Mouse (Mus musculus): ENCODE results near the gene Wdr82. TPM values are rescaled to one million over a fixed set of nuclear protein-coding genes. Genes with fewer than 3 reads are reported as not detected.

Wdr82 gene
- total RNA-seq (2023) = 10 to 100 TPM; 57.7 to 62.3 TPM

DNA sequence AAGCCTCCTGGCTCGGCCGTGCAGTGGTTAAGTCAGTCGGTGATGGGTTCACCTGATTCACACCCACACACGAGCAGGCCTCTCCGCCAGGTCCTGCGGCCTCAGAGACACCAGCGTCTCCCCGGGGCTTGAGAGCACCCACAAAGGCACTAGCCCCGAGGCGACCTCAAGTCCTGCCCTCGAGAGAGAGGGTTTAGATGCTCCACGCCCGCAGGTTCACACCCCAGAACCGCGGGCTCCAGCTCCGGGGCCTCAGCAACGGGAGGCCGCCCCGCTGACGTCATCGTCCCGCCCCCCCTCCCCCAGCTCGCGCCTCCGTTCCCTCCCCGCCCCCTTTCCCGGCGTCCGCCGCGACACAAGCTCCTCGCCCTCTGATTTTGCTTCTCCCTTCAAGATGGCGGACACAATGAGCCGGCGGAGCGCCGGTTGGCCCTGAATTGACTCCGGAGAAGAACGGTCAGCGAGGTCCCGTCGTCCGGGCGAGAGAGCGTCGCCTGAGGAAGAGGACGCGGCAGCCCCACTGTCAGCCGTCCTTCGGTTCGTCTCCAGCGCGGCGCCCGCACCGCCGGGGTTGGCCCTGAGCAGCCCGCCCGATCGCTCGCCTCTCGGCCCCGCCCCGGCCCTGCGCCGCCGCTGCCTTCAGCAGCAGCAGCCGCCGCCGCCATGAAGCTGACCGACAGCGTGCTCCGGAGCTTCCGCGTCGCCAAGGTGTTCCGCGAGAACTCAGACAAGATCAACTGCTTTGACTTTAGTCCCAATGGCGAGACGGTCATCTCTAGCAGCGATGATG lies at the start of gene Wdr82:
Gene Wdr82, plus strand, starts transcription at position 373 of the 790 bp plus-strand sequence.

DNA sequence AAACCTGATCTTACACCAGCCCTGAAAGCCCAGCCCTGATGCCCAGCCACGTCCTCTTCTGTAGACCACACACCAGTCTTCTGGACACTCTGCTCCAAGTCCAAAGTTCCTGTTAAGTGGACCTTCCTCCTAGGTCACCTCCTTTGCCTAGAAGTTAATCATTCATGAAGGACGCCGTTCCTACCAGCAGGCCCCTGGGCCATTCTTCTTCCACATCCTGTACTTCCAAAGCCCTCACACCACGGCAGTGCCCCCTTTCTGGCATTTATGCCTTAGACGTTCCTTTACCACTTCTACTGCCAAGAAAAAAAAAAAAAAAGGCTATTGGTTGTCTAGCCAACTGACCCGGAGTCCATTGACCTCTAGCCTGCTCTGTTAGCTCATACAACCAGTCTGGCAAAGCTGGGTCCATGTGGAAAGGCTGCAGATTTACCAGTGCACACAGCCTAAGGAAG lies 12.7 kb upstream of the Wdr82 start, which contains the start of gene Glyctk:
Gene Glyctk, minus strand, starts transcription at position 102 of the 455 bp plus-strand sequence.

DNA sequence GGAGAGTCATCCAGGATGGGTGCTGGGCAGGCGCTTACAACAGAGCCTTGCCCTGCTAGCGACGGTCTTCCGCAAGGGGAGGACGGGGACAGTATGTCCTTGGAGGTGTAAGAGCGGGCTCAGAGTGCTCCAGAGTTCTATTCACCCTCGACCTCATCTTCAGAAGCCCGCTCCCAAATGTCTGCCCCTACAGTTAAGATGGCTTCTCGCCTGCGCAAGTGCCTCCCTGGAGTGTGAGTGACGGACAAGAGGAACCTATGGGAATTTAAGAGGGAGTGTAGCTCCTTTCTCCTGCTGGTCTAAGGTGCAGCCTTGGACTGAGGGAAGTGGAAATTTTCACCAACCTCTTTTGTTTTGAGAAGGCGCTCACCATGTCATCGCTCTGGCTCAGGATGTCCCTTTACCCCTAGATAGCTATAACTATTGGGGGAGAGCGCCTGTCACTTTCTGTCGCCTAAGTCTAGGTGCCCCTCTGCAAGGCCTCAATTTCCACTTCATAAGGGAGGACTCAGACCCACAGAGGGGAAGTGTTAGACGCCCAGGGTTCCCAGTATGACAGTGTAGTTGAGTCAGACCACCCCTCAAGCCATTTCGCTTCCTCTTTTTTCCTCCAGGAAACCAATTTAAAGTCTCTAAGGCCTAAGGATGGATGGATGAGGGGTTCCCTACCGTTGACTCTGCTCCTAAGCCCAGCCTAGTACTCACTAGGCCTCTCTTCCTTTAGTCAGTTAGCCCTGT lies 29.0 kb downstream of the Wdr82 start, which contains the start of gene Ppm1m:
Gene Ppm1m, minus strand, starts transcription at position 212 of the 738 bp plus-strand sequence.

DNA sequence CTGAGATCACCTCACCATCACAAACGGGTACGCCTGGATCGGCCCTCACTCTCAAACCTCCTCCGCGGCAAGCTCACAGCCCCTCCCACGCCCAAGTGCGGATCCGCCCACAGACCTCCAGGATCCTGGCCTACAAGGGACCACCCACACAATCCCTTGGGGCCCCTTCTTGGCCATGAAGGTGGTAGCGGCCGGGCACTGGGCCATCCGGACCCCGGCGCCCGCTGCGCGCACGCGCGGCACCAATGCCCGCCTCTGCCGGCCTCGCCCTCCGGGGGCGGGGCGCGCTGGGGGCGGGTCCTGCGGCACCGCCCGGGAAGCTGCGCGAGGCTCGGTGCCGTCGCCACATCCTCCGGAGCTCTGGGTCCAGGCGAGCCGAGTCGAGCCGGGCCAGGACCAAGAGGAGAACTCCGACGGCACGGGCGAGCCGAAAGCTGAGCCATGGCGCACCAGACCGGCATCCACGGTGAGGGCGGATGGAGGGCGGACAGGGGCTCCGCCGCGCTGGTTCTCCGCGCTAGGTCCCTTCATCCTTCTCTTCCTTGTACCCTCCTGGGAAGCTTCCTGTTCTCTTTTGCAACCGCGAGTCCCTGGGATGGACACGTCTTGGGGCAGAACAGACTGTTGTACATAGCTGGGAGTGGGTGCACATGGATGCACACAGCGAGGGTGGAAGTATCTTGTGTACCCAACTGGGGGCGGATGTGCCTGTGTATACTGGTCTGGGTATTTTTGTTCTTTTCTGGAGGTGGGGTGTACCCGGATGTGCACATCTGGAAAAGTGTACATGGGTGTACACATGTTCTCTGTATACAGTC lies 32.3 kb downstream of the Wdr82 start, which contains the start of gene Twf2:
Gene Twf2, plus strand, starts transcription at position 290 of the 818 bp plus-strand sequence.

DNA sequence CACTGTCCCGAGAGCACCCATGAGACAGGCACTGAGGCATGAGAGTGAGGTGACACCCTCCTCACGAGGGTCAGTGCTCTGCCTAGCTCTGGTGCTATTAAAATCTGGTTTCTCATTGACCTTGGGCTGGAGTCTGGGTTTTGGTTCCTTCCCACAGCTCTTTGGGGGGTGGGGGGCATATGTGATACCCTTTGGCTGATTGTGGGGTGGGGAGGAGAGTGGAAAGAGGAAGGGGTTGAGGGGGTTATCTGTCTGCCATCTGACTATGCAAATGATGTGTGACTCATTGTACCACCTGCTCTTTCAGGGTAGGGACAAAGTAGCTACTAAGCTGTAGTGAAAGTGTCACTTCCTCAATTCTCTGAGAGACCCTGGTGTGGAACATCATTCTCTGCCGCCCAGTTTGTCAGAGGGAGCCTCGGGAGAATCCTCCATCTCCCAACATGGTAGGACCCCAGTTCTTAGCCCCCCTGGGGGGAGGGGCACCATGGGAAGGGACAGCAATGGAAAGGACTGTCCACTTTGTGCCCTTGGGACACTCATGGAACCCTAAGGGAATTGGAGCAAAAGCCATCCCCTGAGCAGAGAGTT lies 51.6 kb downstream of the Wdr82 start, which contains the start of gene Tlr9:
Gene Tlr9, plus strand, starts transcription at position 338 of the 591 bp plus-strand sequence.

Other genes with a start within 250 kb of the Wdr82 start
- under 1 TPM; 0.04 to 0.31 TPM for gene Col6a5, start 210.3 kb upstream of the Wdr82 start, total RNA-seq (2023)
- not detected for gene Col6a4, start 74.1 kb upstream of the Wdr82 start, total RNA-seq (2023)
- 1 to 10 TPM; 1.2 to 2.4 TPM for gene Glyctk, start 12.8 kb upstream of the Wdr82 start, total RNA-seq (2023)
- 100 to 1,000 TPM; 132 to 139 TPM for gene Ppm1m, start 28.8 kb downstream of the Wdr82 start, total RNA-seq (2023)
- gene Twf2, start 32.2 kb downstream of the Wdr82 start, total RNA-seq (2023) = 100 to 1,000 TPM; 166 to 171 TPM
- 10 to 100 TPM; 14.7 to 15.4 TPM for gene Tlr9, start 51.7 kb downstream of the Wdr82 start, total RNA-seq (2023)
- gene Alas1, start 77.7 kb downstream of the Wdr82 start, total RNA-seq (2023) = 100 to 1,000 TPM; 215 to 220 TPM
- gene Poc1a, start 110.1 kb downstream of the Wdr82 start, total RNA-seq (2023) = 10 to 100 TPM; 17.3 to 17.5 TPM
- gene Dusp7, start 197.7 kb downstream of the Wdr82 start, total RNA-seq (2023) = 10 to 100 TPM; 22.1 to 25.2 TPM

All from neutrophil, adult 83 days (primary cell).